15 mouse cellular contexts compared by ENCODE assay signal in the genomic region with DNA sequence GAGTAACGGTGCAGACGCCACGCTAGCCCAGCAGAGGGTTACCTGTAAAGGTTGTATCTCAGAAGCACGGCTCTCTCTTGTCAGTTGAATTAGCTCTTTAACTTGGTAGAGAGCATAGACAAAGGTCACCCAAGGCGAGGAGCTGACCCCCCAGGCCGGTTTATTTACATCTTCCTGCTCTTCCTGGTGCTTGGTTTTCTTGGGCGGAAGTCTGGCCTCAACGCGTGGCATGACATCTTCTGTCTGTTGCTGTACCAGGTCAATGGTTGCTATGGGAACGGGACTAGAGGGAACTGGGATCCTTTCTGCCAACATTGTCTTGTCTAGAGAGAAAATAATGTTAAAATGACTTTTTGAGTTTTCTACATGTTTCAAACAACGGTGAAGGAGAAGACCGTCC.
"Had no signal": no experiment of that assay in that cellular context is flagged by ENCODE, and none has a peak within 500 bp of the region (broad histone marks: within the 10 kb centered on the region; RNA-seq: fewer than 3 reads in every experiment).

No protein-coding gene starts in this region.

- DNase-seq: kidney, adult 18-20 months; kidney, postnatal 10 days; kidney, postnatal 4 days; liver; liver, embryonic 13.5 days; liver, postnatal 0 days; right cerebral cortex, postnatal 25 days; thymus, adult 18-20 months; thymus, postnatal 14 days had no signal

- H3K9ac ChIP-seq: intestine, embryonic 15.5 days; liver, embryonic 13.5 days; liver, postnatal 0 days had no signal

- H3K4me1 ChIP-seq: intestine, embryonic 15.5 days; liver, embryonic 13.5 days had no signal

- H3K4me2 ChIP-seq: intestine, embryonic 15.5 days; liver, embryonic 13.5 days; midbrain, embryonic 11.5 days had no signal

- H3K4me3 ChIP-seq: intestine, embryonic 15.5 days; layer of hippocampus, adult 2 months; liver, embryonic 13.5 days; megakaryocyte, embryonic 14.5 days had no signal

- H3K27ac ChIP-seq: intestine, embryonic 15.5 days; layer of hippocampus, adult 2 months; liver, embryonic 13.5 days; macrophage; stomach, postnatal 0 days had no signal

- ATAC-seq: intestine, embryonic 15.5 days; liver, postnatal 0 days had no signal

- H3K36me3 ChIP-seq: intestine, embryonic 15.5 days; liver, embryonic 13.5 days had no signal

- H3K27me3 ChIP-seq: intestine, embryonic 15.5 days; liver, embryonic 13.5 days; megakaryocyte, embryonic 14.5 days had no signal

- H3K9me3 ChIP-seq: intestine, embryonic 15.5 days; liver, embryonic 13.5 days had no signal
